Mouse (Mus musculus) layer of hippocampus, postnatal 10 days (tissue): ENCODE measurements around the gene Foxi3. TPM values are rescaled to one million over a fixed set of nuclear protein-coding genes. Genes with fewer than 3 reads are reported as not detected.

Experiments
- DNase-seq, 2 experiments: peaks; one replicate each; pipeline ENCODE4 v3.0.0; 2021; ENCODE audit warnings: low spot score in 2 of 2
- long read RNA-seq: library from polyadenylated mRNA; stranded (forward); transcript quantifications from one replicate; pipeline ENCODE4 v2.0.0, GENCODE M21; 2023
- total RNA-seq, 2 experiments: library from RNA; stranded (reverse); gene quantifications; 2 replicates each; pipeline ENCODE4 v1.2.3; 2021

The Foxi3 gene
- total RNA-seq: not detected
- long read RNA-seq: 0 reads

- peak; percentile 8 to 14 for DNase-seq
These were observed at the start of gene Foxi3 for GRCm38 (mm10) chr6:70956285-70956912. TSS of gene Foxi3 (plus strand) at chr6:70956531.

- DNase-seq: no peak
These were observed 46.8 kb upstream of the Foxi3 start for GRCm38 (mm10) chr6:70909572-70909971.

GRCm38 (mm10) chr6:70910285-70910684 lies 46.0 kb upstream of the Foxi3 start:
- no peak for DNase-seq

DNA sequence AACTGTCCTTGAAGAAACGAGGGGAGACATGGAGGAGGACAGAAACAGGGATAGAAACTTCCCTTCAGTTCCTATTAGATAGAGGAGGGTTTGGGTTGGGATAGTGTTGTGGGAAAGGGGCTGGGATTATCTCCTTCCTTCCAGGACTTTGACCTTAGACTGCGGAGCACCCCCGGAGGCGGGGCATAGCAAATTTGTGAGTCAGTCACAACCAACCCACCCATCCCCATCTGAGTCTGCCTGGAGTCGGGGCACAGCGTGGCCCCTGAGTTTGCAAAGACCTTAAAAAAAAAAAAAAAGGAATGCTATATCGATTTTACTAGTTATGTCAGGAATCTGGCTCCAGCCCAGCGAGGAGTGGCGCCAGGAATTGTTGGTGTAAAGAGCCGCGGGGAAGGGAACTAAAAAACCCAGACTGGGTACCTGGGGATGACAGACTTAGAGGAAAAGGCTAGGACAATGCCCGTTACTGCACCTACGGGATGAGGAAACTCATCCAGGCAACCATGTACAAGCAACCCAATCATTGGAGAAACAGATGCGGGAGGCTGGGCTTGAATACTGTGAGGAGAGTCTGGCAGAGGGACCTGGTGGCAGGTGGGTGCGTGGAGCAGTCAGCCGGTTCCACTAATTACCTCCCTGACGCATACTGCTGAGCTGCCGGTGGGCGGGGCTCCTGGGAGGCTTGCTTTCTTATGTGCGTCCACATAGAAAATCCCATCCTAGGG lies 44.5 kb upstream of the Foxi3 start:
- DNase-seq: peak; percentile 51 to 64

- no peak for DNase-seq
These were observed 44.0 kb upstream of the Foxi3 start for GRCm38 (mm10) chr6:70912396-70912765.

- no peak for DNase-seq
These were observed 37.5 kb upstream of the Foxi3 start, which contains the start of gene Tex37 for GRCm38 (mm10) chr6:70918827-70919226. TSS of gene Tex37 (minus strand) at chr6:70918927.

DNA sequence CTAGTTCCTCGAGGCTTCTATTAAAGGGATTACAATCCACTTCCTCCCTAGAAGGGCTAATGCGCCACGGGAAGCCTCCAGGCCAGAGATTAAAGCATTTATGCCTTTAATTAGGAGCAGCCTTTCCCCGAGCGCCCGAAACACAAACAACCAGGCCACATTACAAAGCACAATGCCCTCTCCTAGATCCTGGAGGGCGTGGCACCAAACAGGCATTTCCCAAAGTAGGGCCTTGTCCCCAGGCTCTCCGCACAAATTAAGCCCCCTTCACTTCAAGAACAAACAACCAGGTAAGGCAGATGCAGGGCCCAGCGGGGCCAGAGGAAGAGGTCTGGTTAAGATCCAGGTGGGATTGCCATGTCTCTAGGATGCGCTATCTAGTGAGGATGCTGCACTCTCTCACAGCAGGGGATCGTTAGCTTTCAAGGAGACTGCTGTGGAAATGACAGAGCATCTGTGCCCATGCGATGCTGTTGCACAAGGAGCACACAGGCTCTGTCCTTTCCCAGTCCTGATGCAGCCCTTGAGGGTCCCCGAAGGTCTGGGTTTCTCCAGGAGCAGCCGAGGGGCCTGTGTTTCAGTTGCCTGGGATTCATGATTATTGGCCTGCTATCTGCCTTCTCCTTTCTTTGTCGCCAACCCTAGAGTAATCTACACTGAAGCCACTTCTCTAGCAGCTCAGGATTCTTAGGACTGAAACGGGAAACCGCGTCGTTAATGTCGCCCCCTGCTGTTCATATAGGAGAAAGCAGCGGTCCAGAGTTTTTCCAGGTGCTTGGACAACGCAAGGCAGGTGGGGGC lies 34.9 kb upstream of the Foxi3 start:
- DNase-seq: peak; percentile 52 to 68

GRCm38 (mm10) chr6:70931801-70932200 lies 24.5 kb upstream of the Foxi3 start:
- DNase-seq: no peak

DNA sequence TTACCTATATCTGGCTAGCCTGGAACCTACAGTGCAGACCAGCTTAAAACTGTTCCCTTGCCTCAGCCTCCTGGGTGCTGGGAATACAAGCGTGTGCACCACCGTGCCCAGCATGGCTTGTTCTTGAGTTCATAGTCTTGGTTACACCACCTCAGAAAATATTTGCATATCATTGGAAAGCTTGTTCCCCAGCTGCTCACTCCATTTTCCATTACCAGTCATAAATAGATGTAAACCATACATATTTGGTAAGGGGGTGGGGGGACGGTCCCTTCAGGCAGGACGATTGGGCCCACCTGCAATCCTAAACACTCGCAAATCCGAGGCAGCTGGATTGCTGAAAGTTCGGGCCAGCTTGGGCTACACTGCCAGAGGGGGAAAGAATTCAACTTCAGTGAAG lies 3.1 kb upstream of the Foxi3 start:
- DNase-seq: no peak

GRCm38 (mm10) chr6:70954040-70954439 lies 2.3 kb upstream of the Foxi3 start:
- peak in 1 of 2 experiments; percentile 32 for DNase-seq

GRCm38 (mm10) chr6:70955291-70955800 lies 985 bp upstream of the Foxi3 start:
- DNase-seq: no peak

DNA sequence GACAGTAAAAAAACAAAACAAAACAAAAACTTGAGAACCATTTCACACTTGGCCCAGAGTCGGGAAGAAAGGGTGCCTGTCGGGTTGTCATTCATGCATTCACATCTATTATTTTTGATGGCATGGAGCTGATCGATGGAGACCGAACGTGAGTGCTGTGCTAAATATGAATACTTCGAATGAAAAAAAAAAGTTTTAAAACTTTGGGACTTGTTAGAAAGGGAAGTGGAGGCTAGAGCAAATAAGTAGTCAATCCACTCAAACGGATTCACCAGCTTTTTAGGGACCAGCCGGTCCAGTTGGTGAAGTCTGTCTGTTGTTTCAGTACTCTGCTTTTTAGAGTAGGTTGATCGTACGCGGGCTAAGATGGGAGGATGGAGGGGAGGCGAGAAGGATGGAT lies 490 bp upstream of the Foxi3 start:
- no peak for DNase-seq

DNA sequence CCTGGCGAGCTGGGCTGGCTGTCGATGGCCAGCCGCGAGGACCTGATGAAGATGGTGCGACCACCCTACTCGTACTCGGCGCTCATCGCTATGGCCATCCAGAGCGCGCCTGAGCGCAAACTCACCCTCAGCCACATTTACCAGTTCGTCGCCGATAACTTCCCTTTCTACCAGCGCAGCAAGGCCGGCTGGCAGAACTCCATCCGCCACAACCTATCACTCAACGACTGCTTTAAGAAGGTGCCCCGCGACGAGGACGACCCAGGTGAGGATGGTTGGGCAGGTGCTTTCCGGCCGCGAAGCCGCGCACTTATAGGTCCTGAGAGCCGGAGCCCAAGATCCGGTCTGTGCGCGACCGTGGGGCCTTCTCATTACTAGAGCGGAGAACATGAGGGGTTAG lies 605 bp downstream of the Foxi3 start:
- DNase-seq: peak; percentile 9 to 25

DNA sequence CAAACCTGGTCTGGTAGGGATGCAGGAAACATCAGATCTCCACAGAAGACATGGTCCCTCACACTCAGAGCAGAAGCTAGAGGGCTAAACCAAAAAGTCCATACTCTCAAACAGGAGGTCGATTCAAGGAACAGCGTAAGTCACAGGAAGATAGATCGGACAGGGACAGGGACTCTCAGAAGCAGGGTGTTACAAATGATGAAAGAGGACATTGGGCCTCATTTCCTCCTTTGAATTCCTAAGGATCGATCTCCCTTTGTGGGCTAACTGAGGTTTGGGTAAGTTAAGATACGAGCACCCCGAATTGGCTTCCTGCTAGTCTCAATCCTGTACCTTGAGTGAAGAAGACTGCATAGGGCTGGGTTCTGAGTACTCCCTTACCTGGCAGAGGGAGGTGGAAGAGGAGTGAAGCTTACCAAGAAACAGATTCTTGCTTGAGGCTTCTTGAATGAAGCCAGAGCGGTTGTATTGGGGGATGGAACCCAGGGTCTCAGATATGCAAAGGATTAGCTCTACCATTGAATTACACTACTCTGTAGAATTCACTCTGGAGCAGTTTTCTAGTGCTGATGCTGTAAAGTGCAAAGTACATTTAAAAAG lies 1.1 kb downstream of the Foxi3 start:
- DNase-seq: no peak

DNA sequence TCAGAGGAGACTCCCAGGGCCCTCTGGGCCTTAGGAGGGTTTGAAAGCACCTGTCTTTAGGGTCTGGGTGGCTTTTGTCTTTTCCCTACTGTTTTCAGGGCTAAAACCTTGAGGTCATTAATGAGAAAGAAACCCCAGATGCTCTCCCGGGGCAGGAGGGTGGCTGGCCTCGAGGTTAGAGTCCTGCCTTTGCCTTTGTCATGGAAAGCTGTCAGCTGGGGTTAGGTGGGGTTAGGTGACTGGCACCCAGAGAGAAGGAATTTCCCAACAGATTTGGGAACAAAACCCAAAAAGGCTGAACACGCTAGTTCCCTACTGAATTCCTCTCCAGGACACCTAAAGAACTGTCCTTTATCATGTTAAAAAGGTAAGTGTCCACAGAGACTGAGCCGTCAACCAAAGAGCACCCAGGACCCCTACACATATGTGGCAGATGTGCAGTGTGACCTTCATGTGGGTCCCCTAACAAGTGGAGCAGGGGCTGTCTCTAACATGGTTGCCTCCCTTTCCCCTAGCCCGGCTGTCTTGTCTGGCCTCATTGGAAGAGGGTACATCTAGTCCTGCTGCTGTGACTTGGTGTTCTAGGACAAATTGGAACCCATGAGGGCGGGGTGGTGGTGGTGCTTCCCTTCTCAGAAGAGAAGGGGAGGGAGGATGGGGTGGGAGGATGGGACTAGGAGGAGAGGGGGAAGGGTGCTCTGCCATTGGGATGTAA lies 7.9 kb downstream of the Foxi3 start:
- no peak for DNase-seq

DNA sequence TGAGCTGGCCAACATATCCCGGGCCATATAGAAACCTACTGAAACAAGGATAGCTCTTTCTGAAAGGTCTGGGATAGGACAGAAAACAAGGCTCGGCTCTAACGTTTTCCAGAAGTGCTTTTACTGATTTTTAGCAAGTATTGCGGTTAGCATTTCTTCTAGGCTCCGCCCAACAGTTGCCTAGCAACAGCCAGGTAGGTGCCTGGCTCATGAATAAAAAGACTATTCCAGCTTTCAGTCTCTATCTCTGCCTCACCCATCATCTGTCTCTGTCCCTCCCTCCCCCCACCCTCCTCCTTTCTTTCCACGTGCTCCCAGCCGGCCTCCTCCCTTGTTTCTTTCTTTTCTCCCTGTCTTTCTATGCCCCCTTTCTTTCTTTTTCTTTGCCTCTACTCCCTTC lies 9.4 kb downstream of the Foxi3 start:
- DNase-seq: no peak

DNA sequence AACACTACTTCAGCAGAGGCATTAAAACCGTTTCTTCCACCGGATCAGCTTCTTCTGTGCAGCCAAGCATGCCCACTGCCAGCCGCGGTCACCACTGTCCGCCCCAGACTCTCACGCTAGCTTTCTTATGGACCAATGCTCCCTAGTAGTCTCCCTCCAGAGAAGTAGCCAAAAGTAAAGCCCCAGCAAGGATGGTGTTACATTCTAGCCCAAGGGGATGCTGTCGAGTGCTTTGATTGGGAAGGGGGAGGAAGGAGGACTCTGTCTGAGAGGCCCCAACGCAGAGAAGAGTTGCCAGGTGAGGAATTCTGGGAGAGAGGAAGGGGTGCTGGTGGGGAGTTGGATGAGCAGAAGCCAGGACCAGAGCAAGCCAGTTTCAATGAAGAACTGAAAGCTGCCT lies 11.1 kb downstream of the Foxi3 start:
- no peak for DNase-seq

- no peak for DNase-seq
These were observed 12.0 kb downstream of the Foxi3 start for GRCm38 (mm10) chr6:70968291-70968690.

DNA sequence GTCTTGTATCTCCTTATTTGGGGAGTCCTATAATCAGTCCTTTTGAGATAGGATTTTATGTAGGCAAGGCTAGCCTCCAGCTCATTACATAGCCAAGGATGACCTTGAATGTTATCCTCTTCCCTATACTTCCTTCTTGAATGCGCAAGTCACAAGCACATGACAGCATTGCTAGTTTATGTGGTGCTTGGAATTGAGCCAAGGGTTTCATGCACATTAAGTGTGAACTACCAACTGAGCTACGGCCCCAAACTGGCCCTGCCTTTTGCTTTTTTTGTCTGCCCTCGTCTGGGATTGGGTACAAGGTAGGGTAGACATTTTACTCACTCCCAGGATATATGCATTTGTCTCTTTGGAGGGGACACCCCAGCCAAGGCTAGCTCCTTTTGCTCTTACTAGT lies 16.7 kb downstream of the Foxi3 start:
- DNase-seq: no peak

GRCm38 (mm10) chr6:70981036-70981435 lies 24.7 kb downstream of the Foxi3 start:
- no peak for DNase-seq

GRCm38 (mm10) chr6:70982416-70982815 lies 26.1 kb downstream of the Foxi3 start:
- no peak for DNase-seq
